Mouse (Mus musculus) urinary bladder, postnatal 4 days (tissue): ENCODE results near the gene Timp2.
A peak's percentile ranks its signal among the peaks of the same experiment; 100 is the strongest.

Source experiments
- DNase-seq, 2 experiments: peaks; one replicate each; pipeline ENCODE4 v3.0.0; 2021 to 2022; ENCODE audit warnings: low spot score in 2 of 2

The Timp2 gene

DNA sequence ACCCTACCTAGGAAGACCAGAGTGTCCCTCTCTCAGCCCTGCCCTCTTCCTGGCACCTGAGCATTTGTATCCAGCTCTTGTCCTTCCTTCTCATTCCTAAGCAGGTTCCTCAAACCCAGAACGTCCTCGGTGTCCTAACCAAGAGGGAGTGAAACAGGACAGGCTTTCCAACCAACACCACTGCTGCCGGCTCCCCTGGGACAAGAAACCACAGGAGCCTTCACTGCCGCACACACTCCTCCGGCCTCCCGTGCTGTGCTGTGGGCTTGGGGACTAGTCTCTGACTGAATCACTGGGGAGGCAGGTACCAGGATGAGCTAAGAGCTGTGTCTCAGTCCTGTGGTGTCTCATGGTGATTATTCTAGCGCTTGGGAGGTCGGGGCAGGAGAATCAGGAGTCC is 14.1 kb upstream of the Timp2 start:
- no peak for DNase-seq

DNA sequence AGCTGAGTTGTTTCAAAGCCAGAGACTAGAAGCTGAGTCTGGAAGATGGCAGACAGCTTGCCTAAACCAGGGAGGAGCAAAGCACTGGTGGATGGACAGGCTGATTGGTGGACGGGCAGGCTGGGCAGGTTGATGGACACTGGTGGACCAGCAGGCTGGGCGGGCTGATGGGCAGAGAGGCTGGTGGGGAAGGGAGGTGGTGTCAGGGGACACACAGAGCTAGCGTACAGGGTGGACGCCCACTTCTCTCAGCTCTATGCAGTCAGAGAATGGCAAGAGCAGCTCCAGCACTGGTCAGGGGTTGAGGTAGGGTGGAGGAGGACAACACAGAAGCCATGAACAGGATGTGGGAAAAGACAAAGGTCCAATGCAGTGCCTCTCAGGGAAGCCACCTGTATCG is 13.7 kb upstream of the Timp2 start:
- DNase-seq = no peak

DNA sequence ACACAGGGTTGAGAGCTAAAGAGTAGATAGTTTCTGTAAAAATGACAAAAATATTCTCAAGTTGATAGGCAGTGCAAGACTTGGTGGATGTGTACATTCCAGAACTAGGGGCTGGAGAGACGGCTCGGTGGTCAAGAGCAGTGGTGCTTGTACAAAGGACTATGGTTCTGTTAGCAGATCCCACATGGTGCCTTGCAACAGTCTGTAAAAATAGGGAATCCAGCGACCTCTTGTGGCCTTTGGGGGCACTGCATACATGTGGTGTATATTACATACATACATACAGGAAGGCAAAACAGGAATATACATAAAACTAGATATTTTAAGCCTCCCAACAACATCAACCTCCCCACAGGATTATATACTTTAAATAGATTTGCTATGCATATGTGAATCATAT is 12.8 kb upstream of the Timp2 start:
- DNase-seq = no peak

DNA sequence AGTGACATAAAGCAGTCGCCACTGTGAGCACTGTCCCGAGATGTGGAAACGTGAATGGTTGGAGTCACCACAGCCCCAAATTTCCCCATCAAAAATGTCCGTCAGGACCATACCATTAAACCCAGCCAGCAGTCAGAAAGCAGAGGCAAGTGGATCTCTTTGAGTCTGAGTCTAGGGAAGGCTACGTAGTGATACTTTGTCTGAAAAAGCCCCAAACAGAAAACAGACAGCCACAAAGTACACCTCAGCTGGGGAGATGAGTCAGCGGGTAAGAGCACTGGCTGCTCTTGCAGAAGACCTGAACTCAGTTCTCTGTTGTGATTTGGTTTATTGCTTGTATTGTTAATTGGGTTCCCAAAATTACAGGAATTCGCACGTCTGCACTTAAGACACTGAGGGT is 11.0 kb upstream of the Timp2 start:
- no peak for DNase-seq

DNA sequence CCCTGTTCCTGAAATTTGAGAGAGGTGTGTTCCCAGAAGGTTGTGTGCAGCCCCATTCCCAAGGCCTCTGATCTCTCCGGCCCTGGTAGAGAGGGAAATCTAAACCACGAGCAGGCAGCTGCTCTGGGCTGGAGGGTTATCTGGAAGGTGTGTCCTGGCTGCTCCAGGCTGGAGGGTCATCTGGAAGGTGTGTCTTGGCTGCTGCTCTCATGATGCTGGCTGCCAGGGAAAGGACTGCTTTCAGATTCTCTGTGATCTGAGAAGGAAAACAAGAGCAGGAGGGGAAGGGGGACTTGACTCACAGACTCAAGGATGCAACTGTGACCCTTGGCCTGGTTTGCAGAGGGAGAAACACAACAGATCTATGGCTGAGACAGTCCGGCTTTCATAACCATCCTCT is 10.6 kb upstream of the Timp2 start:
- DNase-seq = no peak

DNA sequence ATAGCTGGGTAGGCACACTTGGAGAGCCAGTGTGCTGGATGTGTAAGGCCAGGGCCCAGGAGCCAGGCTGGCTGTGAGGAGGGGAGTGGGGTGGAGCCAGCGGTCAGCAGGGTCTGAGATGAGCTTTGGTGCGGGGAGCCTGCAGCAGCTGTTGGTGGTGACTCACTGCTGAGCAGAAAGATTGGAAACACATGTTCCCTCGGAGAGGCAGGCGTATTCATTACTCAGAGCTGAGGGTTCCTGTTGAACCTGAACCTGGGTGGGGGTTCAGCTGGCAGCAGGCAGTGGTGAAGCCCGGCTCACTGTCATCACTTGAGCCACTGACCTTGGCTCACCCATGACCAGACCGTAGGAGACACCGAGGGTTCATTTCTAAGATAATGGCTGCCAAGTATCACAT is 9.6 kb upstream of the Timp2 start:
- peak in 1 of 2 experiments; percentile 61 for DNase-seq

DNA sequence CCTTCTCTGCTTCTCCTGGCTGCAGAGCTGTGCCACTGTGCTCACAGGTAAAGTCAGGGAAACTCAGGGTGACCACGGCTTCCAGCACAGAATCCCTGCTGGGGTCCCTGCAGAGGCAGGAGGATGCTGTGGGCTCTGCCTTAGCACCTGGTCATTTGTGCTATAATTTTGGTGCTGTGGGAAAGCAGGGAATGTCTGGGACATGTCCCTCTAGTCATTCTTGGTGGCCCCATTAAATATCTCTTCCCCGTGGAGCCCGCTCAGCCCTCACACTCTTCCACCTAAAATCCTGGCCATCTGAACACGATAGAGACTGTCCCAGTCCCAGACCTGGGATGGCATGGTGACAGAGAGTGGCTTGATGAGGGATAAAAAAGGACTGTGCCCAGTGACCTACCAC is 8.5 kb upstream of the Timp2 start:
- DNase-seq = no peak

DNA sequence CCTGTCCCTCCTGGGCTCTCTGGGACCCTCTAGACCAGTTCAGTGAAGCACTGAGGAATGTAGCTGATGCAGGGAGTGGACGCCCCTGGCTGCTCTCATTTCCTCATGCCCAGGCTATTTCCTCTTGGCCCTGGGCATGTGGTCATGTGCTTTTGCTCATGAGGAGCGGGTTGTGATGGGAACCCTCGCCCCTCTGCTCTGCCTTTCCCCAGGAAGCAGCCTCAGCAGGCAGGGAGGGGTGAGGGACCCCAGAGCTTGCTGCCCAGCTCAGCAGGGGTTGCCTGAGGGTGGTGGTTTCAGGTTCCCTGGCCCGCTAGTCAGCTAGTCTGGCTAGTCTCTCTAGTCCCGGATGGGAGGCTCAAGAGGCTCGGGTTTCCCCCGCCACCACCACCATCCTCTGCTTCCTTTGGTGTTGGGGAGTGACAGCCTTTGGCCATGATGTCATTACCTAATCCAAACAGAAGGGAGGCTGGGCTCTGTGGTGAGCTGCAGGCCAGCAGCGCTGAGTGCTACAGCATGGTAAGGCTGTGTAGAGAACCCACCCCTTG is 7.5 kb upstream of the Timp2 start:
- DNase-seq = no peak

GRCm38 (mm10) chr11:118362501-118362900 is 7.0 kb upstream of the Timp2 start:
- no peak for DNase-seq

DNA sequence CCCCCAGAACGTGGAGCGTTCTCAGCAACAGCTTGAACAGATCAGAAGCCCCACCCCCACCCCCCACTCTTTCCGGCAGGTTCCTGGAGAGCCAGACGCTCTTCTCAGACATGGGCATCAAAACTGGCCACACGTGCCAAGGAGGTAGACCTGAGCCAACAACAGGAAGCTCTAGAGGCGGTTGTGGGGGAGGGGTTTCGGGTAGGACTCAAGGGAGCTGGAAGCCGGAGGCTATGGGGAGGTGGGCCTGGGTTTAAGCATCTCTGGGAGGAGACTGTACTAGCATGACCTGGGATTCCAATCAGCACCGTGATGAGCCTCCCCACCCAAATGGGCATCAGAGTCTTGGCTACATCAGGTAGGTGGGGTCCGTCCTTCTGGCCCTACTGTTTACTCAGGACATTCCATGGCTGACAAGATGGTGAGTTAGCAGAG is 5.4 kb upstream of the Timp2 start:
- peak in 1 of 2 experiments; percentile 51 for DNase-seq

DNA sequence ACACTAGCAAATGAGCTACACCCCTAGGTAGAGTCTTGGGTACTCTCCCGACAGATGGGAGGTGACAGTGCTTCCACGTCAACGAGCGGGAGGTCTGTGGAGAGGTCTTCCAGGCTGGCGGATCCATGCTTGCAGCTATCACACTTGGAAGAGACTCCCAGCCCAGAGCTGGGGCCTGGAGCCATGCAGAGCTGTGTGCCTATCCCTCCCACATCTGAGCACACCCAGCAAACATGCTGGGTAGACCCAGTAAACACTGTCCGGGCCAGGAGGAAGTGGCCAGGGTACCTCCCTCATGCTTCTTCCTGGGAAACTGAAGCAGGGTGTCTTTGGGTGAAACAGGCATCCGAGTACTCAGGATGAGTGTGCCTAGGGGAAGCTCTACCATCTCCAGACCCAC is 5.0 kb upstream of the Timp2 start:
- DNase-seq = no peak

- peak; percentile 91 to 93 for DNase-seq
Measured at GRCm38 (mm10) chr11:118355205-118355604, 335 bp downstream of the Timp2 start.

DNA sequence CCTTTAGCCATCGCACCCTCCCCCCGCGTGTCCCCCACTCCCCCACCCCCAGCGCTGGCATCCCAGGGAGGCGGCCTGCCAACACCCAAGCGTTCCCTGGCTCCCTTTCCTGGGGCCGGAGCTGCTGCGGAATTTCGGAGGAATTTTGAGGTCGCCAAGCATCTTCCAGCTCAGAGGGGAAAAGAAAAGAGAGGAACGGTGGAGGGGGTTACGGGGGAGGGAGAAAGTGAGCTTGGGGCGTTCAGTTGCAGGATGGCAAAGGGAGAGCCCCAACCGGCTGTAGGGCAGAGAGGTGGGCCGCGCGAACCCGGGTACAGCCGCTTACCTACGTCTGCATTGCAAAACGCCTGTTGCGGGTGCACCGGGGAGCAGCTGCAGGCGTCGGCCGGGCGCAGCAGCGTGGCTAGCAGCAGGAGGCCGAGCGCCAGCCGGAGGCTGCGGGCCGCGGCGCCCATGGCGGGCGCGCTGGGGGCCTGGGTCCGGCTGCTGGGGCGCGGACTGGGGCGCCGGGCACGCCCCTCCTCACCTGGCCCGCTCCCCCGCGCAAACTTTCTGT is 826 bp downstream of the Timp2 start:
- peak in 1 of 2 experiments; percentile 56 for DNase-seq

DNA sequence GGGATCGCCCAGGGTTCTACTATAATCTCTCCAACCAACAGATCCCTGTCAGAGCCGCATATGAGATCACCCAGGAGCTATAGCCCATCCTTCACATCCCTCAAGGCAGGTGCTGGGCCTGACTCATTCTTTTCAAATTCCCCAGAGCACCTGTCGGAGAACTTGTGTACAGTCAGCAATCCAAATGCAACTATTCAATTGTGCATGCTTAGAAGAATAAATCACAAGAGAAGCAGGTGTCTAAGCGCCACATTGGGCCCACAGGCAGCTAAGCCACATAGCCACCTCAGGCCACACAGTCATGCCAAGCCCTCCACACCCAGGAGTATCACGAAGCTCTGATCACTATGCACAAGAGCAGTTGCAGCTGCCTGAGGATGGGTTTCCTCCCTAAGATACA is 6.0 kb downstream of the Timp2 start:
- DNase-seq = no peak

- DNase-seq = peak in 1 of 2 experiments; percentile 58
Measured at GRCm38 (mm10) chr11:118348877-118349276, 6.7 kb downstream of the Timp2 start.

GRCm38 (mm10) chr11:118348419-118348818 is 7.1 kb downstream of the Timp2 start:
- no peak for DNase-seq

GRCm38 (mm10) chr11:118347911-118348310 is 7.6 kb downstream of the Timp2 start:
- no peak for DNase-seq

GRCm38 (mm10) chr11:118347391-118347790 is 8.1 kb downstream of the Timp2 start:
- DNase-seq = no peak

GRCm38 (mm10) chr11:118346395-118347096 is 9.0 kb downstream of the Timp2 start:
- no peak for DNase-seq

GRCm38 (mm10) chr11:118345693-118346092 is 9.8 kb downstream of the Timp2 start:
- DNase-seq = no peak

- DNase-seq = no peak
Measured at GRCm38 (mm10) chr11:118343629-118344028, 11.9 kb downstream of the Timp2 start.

DNA sequence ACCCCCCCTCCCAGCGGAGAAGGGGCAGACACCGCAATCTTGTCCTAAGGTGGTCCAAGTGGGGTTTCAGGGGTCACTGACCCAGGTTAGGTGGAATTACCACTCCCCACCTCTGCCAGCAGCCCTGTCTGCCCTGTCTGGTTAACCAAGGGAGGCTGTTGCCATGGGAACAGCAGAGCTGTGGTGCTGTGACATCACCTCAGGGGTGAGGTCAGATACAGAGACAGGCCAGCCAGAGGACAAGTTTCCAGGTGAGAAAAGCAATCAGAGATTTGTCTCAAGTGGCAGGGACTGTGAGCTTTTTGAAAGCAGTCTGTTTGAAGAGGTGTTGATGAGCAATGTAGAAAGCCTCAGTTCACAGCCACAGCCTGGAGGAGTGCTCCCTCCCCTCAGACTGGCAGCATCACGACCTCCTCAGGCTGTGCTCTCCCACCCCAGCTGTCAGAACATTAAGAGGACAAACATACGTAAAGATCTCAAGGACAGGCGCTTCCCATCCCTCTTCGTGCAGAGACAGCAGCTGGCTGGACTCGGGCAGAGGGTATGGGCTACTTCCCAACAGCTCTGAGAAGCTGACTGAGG is 13.0 kb downstream of the Timp2 start, which contains the start of gene Cep295nl:
Cep295nl (minus strand) TSS at position 101 of the 582 bp plus-strand sequence.
- DNase-seq = no peak
